Mouse (Mus musculus) liver, adult 2 months (tissue): ENCODE measurements around the gene Wdfy4. TPM values are rescaled to one million over a fixed set of nuclear protein-coding genes. Genes with fewer than 3 reads are reported as not detected.

Experiments used
- DNase-seq: peaks from one replicate; pipeline ENCODE4 v3.0.0-alpha.2; 2011; ENCODE audit warnings: low read depth, low spot score; ENCODE audit errors: extremely low read depth
- H3K27ac ChIP-seq: fragments of 200-500 bp; replicated peaks from 2 replicates; pipeline ENCODE4 v1.5.1; 2012; ENCODE audit warnings: low read depth, mild to moderate bottlenecking, control low read depth, inconsistent platforms, low read length; ENCODE audit not compliant: insufficient read depth
- H3K27me3 ChIP-seq: fragments of 200-500 bp; 2 replicates; pipeline ENCODE4 v1.6.1; 2012; ENCODE audit warnings: mild to moderate bottlenecking, moderate library complexity, low read length, inconsistent platforms; ENCODE audit not compliant: control insufficient read depth, insufficient read depth
- H3K36me3 ChIP-seq: fragments of 200-500 bp; 2 replicates; pipeline ENCODE4 v1.6.1; 2012; ENCODE audit warnings: low read length, inconsistent platforms; ENCODE audit not compliant: control insufficient read depth, insufficient read depth
- H3K4me1 ChIP-seq: fragments of 200-500 bp; 2 replicates; pipeline ENCODE4 v1.6.1; 2011; ENCODE audit warnings: low read length; ENCODE audit not compliant: control insufficient read depth, insufficient read depth
- H3K4me3 ChIP-seq: fragments of 200-500 bp; 2 replicates; pipeline ENCODE4 v1.5.1; 2011; ENCODE audit warnings: low read depth, mild to moderate bottlenecking, control low read depth, low read length, moderate library complexity; ENCODE audit not compliant: insufficient read depth
- H3K79me2 ChIP-seq: fragments of 200-500 bp; 2 replicates; pipeline ENCODE4 v1.6.1; 2012; ENCODE audit warnings: inconsistent platforms, mild to moderate bottlenecking, low read length, moderate library complexity; ENCODE audit not compliant: control insufficient read depth, insufficient read depth
- H3K9ac ChIP-seq: fragments of 200-500 bp; 2 replicates; pipeline ENCODE4 v1.6.1; 2012; ENCODE audit warnings: low read depth, mild to moderate bottlenecking, control low read depth, inconsistent platforms, low read length
- CTCF ChIP-seq: fragments of 200-500 bp; IDR thresholded peaks from 2 replicates; pipeline ENCODE4 v1.5.1; 2011; ENCODE audit warnings: low read depth, low read length, control low read depth
- POLR2A ChIP-seq: fragments of 200-500 bp; IDR thresholded peaks from 2 replicates; pipeline ENCODE4 v1.6.1; 2011; ENCODE audit warnings: low read length, control low read depth; ENCODE audit not compliant: insufficient read depth; ENCODE audit errors: extremely low read depth
- WGBS: fragments of 180-500 bp; shearing (Covaris S2); methylation state at CpG from one replicate; pipeline ENCODE4 v1.1.7; 2018; 5-methylcytosine and 5-hydroxymethylcytosine counted together
- polyA plus RNA-seq: library from polyadenylated mRNA; depleted of rRNA; stranded (reverse); fragments of >200 nt; gene quantifications from 2 replicates; pipeline ENCODE4 v1.2.3, GENCODE M21; 2012
- total RNA-seq: library from RNA; depleted of rRNA; stranded (reverse); fragments of >200 nt; gene quantifications from 2 replicates; pipeline ENCODE4 v1.2.3, GENCODE M21; 2014

Wdfy4 gene
- total and polyA plus RNA-seq, 2 experiments = 2.1 to 3.0 TPM

DNA sequence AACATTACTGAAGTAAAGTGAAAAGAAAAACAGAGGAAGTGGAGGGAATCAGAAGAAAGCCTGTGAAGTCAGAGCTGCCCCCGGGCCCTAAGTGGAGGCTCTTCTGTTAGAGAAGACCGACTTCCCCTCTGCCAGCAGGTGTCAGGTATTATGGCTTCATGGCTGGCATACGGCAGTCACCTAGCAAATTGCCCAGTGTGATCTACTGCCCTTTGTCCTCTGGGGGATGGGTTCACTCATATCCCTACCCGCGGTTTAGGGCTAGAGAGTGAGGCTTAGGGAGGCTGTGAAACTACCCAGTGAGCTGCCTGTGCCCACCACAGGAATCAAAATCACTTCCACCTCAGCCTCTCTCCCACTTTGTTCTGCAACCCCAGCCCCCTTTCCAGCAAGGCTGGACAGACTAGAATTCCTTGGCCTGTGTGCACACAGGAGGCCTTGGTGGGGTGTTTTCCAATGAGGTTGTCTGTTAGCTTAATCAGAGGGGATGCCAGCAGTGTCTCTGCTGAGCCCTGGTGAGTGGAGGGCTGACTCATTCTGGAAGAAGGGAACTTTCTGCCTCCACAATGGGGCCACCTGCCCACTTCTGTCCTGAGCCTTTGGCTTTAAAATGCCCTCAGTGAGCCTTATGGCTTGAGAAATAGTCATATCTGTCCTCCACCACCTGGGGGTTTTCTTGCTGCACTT is 27.1 kb upstream of the Wdfy4 start:
- no peak overlapping the region for H3K4me3 ChIP-seq
- H3K27me3 ChIP-seq = no peaks in the 10 kb centered on the region
- H3K27ac ChIP-seq = no peak overlapping the region
- H3K9ac ChIP-seq = no peak overlapping the region
- no peaks in the 10 kb centered on the region for H3K4me1 ChIP-seq
- no peak for TF ChIP-seq CTCF
- no peak for TF ChIP-seq POLR2A
- peak; percentile 61 for DNase-seq
- WGBS = 21% methylated on average over 5 of the region's 5 CpGs
- no peaks in the 10 kb centered on the region for H3K36me3 ChIP-seq
- H3K79me2 ChIP-seq = no peaks in the 10 kb centered on the region

DNA sequence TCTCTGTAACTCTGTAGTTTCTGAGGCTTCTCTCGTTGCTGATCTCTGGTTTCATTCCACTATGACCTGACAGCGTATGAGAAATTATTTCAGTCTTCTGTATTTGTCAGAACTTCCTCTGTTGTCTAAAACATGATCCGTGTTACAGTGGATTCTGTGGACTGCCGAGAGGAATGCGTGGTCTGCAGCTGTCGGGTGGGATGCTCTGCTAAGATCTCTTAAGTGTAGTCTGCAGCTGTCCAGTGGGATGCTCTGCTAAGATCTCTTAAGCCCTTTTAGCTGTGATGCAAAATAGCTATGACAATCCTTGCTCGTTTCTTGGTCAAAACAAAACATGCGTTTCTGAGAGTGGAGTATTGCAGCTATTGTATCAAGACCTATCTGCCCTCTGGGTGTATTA is 25.5 kb upstream of the Wdfy4 start:
- TF ChIP-seq POLR2A (no peak), CTCF (no peak)
- 82% methylated on average over 8 of the region's 8 CpGs for WGBS

DNA sequence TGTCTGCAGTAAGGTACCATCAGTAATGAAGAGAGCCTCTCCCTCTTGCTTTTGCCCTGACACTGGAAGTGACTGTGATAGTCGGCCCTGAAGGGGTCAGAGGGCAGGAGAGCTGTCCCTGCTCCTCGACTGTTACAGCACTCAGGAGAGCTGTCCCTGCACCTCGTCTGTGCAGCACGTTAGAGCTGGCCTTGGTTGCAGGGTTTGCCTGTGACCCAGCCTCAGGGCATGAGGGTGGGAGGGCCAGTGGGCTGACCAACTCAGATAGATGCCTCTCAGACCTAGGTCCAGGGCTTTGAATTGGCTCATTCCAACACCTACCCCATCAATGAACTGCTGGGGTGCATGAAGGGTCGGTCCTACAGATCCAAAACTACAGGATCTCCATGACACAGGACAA is 23.0 kb upstream of the Wdfy4 start:
- Histone ChIP-seq H3K36me3 (no peaks in the 10 kb centered on the region), H3K4me1 (no peaks in the 10 kb centered on the region), H3K27me3 (no peaks in the 10 kb centered on the region), H3K4me3 (no peak overlapping the region), H3K27ac (no peak overlapping the region), H3K79me2 (no peaks in the 10 kb centered on the region), H3K9ac (no peak overlapping the region)
- no peak for TF ChIP-seq POLR2A
- TF ChIP-seq CTCF = no peak
- 43% methylated on average over 5 of the region's 5 CpGs for WGBS
- DNase-seq = no peak

More for the DNA sequence above, 25.5 kb upstream of the Wdfy4 start:
- no peaks in the 10 kb centered on the region for H3K79me2 ChIP-seq
- H3K4me1 ChIP-seq = no peaks in the 10 kb centered on the region
- no peaks in the 10 kb centered on the region for H3K36me3 ChIP-seq
- no peak for DNase-seq
- H3K27me3 ChIP-seq = no peaks in the 10 kb centered on the region
- H3K9ac ChIP-seq = no peak overlapping the region
- no peak overlapping the region for H3K4me3 ChIP-seq
- no peak overlapping the region for H3K27ac ChIP-seq

DNA sequence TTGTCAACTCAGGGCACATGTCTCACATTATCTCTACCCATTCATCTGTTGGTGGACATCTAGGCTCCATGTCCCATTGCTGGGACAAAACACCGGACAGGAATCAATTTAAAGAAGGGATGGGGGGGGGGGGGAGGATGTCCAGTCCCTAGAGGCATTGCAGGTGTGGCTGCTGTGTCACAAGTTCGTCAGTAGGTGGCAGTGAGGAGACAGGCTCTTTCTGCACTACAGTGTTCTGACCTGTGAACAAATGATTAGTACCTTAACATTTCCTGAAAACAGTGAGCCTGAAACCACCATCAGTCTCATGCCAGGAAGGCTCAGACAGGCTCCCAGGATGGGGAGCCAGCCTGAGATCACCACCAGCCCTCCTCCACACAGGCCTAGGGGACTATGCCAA is 21.7 kb upstream of the Wdfy4 start:
- no peaks in the 10 kb centered on the region for H3K36me3 ChIP-seq
- H3K79me2 ChIP-seq = no peaks in the 10 kb centered on the region
- no peak overlapping the region for H3K27ac ChIP-seq
- H3K4me1 ChIP-seq = no peaks in the 10 kb centered on the region
- H3K9ac ChIP-seq = no peak overlapping the region
- H3K27me3 ChIP-seq = no peaks in the 10 kb centered on the region
- TF ChIP-seq POLR2A = no peak
- TF ChIP-seq CTCF = peak; percentile 64
- H3K4me3 ChIP-seq = no peak overlapping the region
- peak; percentile 33 for DNase-seq
- WGBS = 10% methylated on average over 2 of the region's 2 CpGs

DNA sequence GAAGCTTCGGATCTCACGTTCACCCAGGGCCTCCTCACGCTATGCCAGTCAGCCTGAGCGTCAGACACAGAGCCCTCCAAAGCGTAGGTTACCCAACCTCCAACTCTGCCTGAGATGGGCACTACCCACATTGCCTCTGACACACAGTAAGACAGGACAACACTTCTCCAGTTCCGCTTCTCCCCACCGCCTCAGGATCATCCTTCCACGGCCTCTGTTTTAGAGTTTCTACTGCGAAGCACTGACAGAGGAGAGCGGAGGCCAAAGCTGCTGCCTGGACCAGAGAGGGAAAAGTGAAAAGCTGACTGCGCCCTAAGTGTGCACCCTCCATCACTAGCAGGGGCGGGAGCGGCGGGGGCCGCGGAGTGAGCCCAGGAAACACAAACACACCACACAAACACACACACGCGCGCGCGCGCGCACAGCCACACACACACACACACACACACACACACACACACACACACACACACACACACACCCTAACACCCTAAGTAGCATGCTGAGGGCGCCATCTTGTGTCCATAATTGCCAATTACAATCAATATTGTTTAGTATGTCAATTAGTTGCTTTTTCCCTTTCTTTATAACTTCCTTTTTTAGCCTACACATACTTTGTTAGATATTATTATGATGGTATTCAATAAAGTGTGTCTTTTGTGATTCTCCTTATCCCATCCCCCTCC is 20.1 kb upstream of the Wdfy4 start:
- H3K27me3 ChIP-seq = no peaks in the 10 kb centered on the region
- H3K36me3 ChIP-seq = no peaks in the 10 kb centered on the region
- no peak overlapping the region for H3K9ac ChIP-seq
- H3K27ac ChIP-seq = no peak overlapping the region
- H3K79me2 ChIP-seq = no peaks in the 10 kb centered on the region
- no peaks in the 10 kb centered on the region for H3K4me1 ChIP-seq
- H3K4me3 ChIP-seq = no peak overlapping the region
- WGBS = 42% methylated on average over 24 of the region's 24 CpGs
- DNase-seq = peak; percentile 19
- no peak for TF ChIP-seq POLR2A
- peak; percentile 29; the same call in 1 of the 2 replicates for TF ChIP-seq CTCF

DNA sequence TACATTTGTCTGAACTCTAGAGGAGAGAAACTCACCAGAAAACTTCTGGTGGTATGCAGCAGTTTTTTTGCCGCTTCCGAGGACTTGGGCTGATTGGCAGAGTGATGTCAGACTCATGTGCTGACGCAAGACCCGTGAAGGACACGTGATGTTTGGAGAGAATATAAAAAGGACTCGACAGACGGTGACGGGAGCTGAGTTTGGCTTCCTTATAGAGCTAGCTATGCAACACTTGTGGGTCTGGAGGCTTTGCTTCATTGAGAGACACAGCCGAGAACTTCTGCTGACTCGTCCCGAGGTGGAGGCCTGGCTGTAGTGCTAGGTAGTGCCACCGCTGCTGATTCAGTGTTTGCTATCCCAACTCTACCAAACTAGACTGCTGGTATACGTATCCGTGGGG is 18.5 kb upstream of the Wdfy4 start:
- no peak overlapping the region for H3K4me3 ChIP-seq
- DNase-seq = no peak
- no peaks in the 10 kb centered on the region for H3K4me1 ChIP-seq
- H3K36me3 ChIP-seq = no peaks in the 10 kb centered on the region
- H3K9ac ChIP-seq = no peak overlapping the region
- no peaks in the 10 kb centered on the region for H3K27me3 ChIP-seq
- no peak overlapping the region for H3K27ac ChIP-seq
- TF ChIP-seq CTCF (no peak), POLR2A (no peak)
- H3K79me2 ChIP-seq = no peaks in the 10 kb centered on the region
- WGBS = 72% methylated on average over 14 of the region's 14 CpGs
